Mouse (Mus musculus) kidney, adult 2 months (tissue): ENCODE results near the gene Zscan12.

Experiments used
- CTCF ChIP-seq: fragments of 200-500 bp; conservative IDR thresholded peaks from 2 replicates; pipeline ENCODE4 v1.5.1; 2011; ENCODE audit warnings: low read depth, mild to moderate bottlenecking, control low read depth, low read length, moderate library complexity, mixed read lengths; ENCODE audit not compliant: insufficient read depth, insufficient read length
- POLR2A ChIP-seq: fragments of 200-500 bp; IDR thresholded peaks from one replicate; pipeline ENCODE4 v1.6.1; 2011; ENCODE audit warnings: low read depth, low read length, control low read depth

- TF ChIP-seq CTCF (no peak), POLR2A (no peak)
These were observed 46.3 kb downstream of the Zscan12 start for GRCm38 (mm10) chr13:21408805-21409459.
